Mouse (Mus musculus): Measurements from ENCODE around the gene Secisbp2.

DNA sequence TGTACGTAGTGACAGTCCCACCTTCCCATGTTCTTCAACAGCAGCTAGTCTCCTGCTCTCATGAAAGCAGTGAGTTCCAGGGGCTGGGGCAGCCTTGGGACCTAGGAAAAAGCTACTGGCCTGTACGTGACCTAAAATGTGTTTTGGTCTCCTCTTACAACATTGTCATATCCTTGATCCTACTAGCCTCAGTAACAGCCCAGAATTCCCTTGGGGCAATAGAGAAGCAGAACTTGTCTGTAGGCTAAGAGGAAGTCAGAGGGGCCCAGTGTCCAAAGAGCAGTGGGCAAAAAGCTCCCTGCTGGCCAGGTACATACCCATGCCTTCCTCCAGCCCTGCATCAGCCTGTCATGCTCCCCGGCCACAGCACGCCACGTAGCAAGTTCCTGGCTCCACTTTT lies 35.5 kb downstream of the Secisbp2 start:
- TF ChIP-seq POLR2A (IDR thresholded peaks at IDR 0.05; ENCODE audit: insufficient read length, low read depth) (no peak), TCF12 (IDR thresholded peaks at IDR 0.05; ENCODE audit: insufficient read depth, poor library complexity, severe bottlenecking) (no peak), CEBPB (IDR thresholded peaks at IDR 0.05; ENCODE audit: insufficient read depth, poor library complexity, severe bottlenecking) (no peak), E2F4 (IDR thresholded peaks at IDR 0.05; ENCODE audit: insufficient read depth) (no peak), REST (IDR thresholded peaks at IDR 0.05; ENCODE audit: insufficient read depth, insufficient read length) (no peak), USF1 (IDR thresholded peaks at IDR 0.05; ENCODE audit: low read depth) (no peak), MYOD1 (IDR thresholded peaks at IDR 0.05; ENCODE audit: control insufficient read depth in 1 of 3, insufficient read length in 2 of 3, low read depth in 2 of 3) (no peak), POLR2AphosphoS2 (IDR thresholded peaks at IDR 0.05; ENCODE audit: insufficient read length, low read depth) (no peak), MAX (IDR thresholded peaks at IDR 0.05; ENCODE audit: low read depth) (no peak)
